Mouse (Mus musculus): Measurements from ENCODE around the gene Tnfrsf13c.

Tnfrsf13c gene

DNA sequence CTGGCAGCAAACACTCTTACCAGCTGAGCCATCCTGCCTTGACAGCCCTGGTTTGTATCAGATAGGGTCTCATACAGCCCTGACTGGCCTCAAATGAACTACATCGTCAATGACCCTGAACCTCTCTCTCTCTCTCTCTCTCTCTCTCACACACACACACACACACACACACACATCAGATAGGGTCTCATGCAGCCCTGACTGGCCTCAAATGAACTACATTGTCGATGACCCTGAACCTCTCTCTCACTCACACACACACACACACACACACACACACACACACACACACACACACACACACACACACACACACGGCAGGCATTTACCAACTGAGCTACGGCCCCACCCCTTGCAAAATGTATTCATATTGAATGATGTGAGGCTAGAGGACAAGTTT lies 6.9 kb upstream of the Tnfrsf13c start:
- no peak for ATAC-seq (ENCODE audit: insufficient number of reproducible peaks, low FRiP score, low TSS enrichment)

DNA sequence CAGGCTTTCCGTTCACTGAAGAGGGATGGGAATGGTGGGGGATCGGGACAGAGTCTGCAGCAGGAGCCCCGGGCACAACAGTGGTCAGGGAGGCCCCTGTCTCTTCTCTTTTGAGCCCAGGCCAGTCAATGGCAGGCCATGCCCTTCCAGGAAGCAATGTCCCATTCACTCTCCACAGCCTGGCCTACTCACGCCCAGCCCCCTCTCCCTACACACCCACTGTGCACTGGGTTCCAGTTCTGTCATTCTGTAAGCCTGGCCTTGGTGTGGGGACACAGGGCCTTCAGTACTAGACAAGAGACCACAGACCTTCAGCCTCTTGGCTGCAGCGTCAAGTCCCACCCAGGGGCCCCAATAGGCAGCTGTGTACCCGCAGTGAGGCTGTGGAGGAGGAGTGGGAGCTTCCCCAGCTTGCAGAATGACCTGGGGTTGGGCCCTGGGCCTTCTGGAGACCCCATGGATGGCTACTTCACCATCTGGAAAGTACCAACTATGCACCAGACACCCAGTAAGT lies 6.0 kb upstream of the Tnfrsf13c start:
- ATAC-seq (ENCODE audit: insufficient number of reproducible peaks, low FRiP score, low TSS enrichment), result no peak

GRCm38 (mm10) chr15:82229542-82230045 lies 5.4 kb upstream of the Tnfrsf13c start:
- no peak for ATAC-seq (ENCODE audit: insufficient number of reproducible peaks, low FRiP score, low TSS enrichment)

DNA sequence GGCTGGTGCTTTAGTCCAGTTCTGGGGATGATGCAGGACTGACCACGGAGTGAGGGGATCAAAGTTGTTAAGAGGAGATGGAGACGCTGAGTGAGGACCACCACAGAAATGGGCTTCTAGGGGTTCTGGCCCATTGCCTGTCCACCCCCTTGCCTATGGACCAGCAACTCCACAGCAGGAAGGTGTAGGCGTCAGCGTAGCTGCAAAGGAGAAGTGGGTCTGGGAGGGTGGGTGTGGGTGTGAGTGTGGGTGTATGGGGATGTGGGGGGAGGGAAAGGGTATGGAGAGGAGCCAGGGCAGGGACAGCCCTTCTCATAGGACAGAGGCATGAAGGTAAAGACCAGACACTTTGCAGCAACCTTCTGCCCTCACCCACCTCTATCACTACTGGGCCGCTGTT lies 1.6 kb upstream of the Tnfrsf13c start:
- ATAC-seq (ENCODE audit: insufficient number of reproducible peaks, low FRiP score, low TSS enrichment), result no peak

DNA sequence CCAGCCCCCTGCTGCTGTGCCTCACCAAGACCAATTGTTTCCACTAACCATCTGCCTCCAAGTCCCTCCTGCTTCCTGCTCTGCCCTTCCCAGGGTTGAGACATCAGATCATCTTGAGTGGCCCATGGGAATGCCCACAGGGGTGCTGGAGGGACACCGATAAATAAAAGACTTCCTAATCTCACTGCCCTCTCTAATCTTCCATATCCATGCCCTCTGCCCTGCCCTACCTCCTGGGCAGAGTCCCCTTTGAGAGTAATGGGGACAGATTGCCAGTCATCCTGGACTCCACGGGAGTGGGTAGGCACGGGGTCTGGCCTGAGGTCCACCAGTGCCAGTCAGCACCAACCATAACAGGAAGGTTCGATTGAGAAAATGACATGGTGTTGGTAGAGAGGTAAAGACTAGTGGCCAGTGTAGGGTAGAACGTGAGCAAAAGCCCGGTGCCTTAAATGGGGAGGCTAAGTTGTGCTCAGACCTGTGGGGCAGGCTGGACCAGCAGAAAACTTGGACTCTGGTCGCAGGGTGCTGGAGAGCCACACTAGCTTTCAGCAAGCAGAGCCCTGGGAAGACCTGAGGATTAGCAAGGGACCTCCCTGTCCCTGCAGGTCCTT lies 540 bp upstream of the Tnfrsf13c start:
- ATAC-seq (ENCODE audit: insufficient number of reproducible peaks, low FRiP score, low TSS enrichment), result no peak

DNA sequence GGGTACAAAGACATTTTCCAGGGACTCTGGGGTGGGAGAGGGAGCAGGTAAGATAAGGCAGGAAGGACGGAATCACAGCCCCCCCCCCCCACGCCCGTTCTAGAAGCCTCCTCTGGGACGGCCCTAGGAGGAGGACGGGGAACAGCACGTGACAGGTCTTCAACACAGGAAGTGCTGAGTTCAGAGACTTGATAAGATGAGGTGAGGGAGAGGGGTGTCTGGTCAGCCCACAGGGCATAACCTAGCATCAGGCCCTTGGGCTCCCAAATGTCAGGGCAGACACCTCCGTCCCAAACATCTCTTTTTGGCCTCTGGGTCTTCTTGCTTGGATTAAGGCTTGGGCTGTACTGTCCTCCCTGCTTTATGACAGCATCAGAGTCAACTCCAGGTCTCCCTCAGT lies 918 bp downstream of the Tnfrsf13c start:
- ATAC-seq (ENCODE audit: insufficient number of reproducible peaks, low FRiP score, low TSS enrichment), result no peak

GRCm38 (mm10) chr15:82221104-82221860 lies 2.9 kb downstream of the Tnfrsf13c start:
- no peak for ATAC-seq (ENCODE audit: insufficient number of reproducible peaks, low FRiP score, low TSS enrichment)

DNA sequence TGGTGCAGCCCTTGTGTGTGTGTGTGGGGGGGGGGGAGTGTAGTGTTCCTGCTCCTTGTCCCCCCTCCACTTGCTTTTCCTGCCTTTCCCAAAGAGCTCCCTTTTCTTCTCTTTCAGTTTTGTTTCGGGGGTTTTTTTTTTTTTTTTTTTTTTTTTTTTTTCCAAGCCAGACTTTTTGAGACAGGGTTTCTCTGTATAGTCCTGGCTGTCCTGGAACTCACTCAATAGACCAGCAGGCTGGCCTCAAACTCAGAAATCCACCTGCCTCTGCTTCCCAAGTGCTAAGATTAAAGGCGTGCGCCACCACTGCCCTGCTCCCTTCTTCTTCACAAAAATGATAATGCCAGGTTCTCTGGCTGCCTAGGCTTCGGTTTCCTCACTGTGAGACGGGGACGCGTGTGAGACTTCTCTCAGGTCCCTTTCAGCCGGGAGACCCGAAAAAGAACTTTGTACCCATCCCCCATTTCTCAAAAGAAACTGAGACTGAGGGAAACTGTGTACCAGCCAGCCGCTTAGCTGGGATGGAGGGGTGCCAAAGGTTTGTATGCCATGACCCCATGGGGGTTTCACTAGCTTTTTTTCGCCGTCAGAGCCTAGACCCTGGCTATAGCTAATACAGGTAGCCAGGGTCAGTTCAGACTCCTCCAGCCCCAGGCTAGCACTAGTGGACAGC lies 4.0 kb downstream of the Tnfrsf13c start:
- no peak for ATAC-seq (ENCODE audit: insufficient number of reproducible peaks, low FRiP score, low TSS enrichment)

DNA sequence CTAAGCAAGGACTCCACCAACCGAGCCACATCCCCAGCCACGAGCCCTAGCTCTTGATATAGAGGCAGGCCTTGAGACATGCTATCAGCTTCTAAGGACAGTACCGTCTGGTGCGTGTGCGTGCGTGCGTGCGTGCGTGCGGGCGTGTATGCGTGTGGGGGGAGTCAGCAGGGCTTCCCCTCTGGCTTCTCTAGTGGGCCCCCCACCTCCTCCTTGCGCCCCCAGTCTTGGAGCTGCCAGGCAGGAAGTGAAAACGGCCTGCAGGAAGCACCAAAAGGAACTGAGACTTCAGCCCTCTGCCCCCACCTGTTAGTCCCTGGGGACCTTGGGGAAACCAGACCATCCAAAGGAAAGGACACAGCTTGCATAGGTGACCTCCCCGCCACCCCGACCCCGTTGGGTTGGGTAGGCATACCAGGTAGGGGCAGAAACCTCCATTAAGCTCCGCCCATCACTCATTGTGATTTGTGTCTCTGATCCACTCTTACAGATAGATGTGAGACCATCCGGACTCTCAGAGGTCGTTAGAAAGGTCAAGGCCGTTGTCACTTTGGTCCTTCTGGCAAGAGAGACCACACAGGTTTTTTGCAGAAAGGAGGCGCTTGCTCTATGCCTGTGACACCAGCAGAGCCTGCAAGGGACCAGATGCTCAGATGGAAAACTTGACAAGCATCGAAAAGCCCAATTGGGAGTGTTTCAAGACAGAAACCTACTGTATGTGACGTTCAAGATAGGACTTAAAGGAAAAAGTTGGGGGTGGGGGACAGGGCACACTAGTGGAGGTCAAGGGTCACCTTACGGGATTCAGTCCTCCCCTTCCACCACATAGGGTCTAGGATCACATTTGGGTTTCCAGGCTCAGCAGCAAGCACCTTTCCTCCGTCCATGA lies 5.1 kb downstream of the Tnfrsf13c start:
- no peak for ATAC-seq (ENCODE audit: insufficient number of reproducible peaks, low FRiP score, low TSS enrichment)

DNA sequence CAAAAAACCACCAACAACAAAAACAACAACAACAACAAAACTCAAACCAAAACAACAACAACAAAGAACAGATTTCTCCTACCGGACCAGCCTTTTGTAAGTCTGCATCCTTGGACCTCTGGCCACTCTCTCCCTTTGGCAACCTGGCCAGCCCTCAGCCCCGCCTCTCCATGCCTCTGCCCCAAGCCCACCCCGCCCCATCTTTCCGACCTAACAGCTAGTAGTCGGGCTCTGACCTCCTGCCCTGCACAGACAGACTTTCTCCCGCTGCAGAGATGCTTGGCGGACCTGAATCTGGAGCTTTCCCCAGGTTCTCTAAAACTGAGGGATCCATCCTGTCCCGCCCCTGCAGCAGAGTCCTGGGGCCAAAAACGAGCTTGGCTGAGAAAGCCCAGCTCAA lies 6.2 kb downstream of the Tnfrsf13c start:
- ATAC-seq (ENCODE audit: insufficient number of reproducible peaks, low FRiP score, low TSS enrichment), result no peak

DNA sequence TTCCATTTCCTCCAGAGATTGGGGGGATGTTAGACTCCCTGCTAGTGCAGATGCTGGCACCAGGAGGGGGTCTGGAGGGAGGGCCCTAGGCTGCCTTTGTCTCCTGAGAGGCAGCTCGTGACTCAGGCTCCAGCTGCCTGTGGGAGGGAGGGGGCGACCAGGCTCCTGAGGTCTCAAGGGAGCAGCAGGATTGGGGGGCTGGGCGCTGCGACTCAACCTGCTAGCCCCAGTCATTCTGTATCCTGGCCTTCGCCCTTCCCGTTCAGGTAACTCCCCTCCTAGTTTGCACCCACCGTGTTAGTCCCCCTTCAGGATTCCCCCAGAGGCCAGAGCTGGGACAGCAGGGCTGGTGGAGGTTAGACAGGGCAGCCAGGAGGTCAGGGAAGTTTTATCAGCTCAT lies 7.1 kb downstream of the Tnfrsf13c start:
- no peak for ATAC-seq (ENCODE audit: insufficient number of reproducible peaks, low FRiP score, low TSS enrichment)

DNA sequence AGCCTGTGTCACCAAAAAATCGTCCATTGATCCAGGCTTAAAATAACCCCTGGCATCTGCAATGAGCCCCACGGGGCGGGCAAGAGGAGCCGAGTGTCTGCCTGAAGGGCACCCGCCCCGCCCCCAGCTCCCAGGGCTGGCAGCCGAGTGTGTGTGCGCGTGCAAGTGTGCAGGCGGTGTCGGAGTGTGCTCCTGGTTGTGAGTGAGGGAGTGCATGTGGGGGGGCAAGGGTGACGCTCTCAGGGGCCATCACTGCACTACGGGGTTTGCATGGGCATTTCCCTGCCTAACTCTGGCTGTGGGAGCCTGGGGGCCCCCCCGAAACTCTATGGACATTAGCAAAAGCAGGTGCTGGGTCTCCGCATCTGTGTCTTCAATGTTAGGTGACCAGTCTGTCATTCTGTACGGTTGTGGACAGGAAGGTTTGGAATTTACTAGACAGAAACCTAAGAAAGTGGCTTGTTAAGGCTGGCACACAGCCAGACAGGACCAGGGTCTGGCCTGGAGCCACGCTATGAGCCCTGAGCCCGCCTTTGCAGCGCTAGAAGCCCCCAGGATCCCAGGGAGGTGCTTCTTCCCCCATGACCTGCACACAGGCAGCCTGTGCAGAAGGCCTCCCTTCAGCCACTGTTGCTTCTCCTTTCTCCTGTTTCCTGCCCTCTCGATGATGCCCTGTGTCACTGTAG lies 7.9 kb downstream of the Tnfrsf13c start:
- ATAC-seq (ENCODE audit: insufficient number of reproducible peaks, low FRiP score, low TSS enrichment), result no peak

GRCm38 (mm10) chr15:82215332-82216046 lies 8.7 kb downstream of the Tnfrsf13c start:
- 0 out of 2 replicates have a peak, but pooled peaks have one; percentile 11 for ATAC-seq (ENCODE audit: insufficient number of reproducible peaks, low FRiP score, low TSS enrichment)

- no peak for ATAC-seq (ENCODE audit: insufficient number of reproducible peaks, low FRiP score, low TSS enrichment)
These were observed 10.9 kb downstream of the Tnfrsf13c start for GRCm38 (mm10) chr15:82213222-82213621.

DNA sequence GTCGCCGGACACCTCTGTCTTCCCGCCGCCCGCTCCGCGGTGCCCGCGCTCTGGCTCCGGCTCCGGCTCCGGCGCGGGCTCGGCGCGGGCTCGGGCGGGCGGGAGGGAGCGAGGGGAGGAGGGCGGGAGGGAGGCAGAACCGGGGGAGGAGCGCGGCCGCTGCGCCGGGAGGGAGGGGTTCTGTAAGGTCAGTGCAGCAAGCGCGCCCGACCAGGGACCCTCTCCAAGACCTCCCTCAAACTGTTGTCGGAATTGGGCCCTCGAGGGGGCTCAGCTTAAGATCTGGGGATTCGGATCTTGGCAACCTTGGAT lies 11.5 kb downstream of the Tnfrsf13c start, which contains the start of gene Shisa8:
Gene Shisa8 (minus strand): TSS at position 64 of the 312 bp plus-strand sequence.
- ATAC-seq (ENCODE audit: insufficient number of reproducible peaks, low FRiP score, low TSS enrichment), result 0 out of 2 replicates have a peak, but pooled peaks have one; percentile 9

DNA sequence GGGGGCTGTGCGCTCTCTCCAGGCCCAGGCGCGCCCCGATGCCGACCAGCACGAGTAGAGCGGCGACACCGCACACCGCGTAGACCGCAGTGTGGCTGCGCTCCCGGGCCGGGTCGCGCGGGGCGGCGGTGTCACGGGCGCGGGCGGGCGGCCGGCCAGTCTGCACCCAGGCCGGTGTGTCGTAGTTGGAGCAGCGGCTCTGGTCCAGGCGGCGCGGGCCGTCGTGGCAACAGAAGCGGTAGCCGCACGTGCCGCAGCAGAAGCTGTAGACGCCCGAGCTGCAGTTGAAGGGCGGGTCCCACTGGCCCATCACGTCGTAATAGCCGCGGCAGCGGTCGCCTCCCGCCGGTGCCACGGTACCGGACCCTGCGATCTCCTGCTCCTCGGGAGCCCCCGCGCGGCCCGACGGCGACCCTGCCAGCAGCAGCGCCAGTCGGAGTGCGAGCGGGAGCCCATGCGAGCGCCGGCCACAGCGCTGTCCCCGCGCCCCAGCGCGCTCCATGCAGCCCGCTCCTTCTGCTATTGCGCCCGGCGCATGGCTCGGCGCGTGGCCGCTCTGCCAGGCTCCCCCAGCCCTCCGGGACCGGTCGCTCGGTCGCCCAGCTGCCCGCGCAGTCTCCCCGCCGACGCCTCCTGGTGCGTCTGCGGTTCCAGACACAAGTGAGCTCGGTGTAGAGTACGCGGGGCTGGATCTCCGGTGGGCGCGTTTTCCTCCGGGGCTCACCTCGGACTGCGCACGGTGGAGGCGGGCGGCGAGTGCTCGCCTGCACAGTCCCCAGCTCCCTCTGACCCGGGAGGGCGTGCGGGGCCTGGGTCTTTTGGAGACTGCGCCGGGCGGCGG lies 12.0 kb downstream of the Tnfrsf13c start:
- peak; percentile 37; the same call in 1 of the 2 replicates for ATAC-seq (ENCODE audit: insufficient number of reproducible peaks, low FRiP score, low TSS enrichment)

DNA sequence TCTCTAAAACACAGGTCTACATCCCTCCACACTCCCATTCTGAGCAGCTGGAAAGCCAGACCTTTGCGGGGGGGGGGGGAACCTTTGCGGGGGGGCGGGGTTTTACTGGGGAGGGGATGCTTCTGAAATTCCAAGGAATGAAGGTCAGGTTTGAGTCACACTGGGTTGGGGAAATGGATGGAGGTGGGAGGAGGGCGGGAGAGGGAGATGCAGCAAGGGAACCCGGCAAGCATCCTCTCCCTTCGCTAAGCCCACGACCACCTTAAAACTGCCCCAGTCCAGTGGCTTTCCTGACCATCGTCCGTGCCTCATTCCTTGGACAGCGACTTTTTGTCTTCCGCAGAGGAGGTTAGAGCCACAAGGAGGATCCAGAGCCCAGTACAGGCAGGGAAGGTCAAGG lies 12.9 kb downstream of the Tnfrsf13c start:
- ATAC-seq (ENCODE audit: insufficient number of reproducible peaks, low FRiP score, low TSS enrichment), result no peak

DNA sequence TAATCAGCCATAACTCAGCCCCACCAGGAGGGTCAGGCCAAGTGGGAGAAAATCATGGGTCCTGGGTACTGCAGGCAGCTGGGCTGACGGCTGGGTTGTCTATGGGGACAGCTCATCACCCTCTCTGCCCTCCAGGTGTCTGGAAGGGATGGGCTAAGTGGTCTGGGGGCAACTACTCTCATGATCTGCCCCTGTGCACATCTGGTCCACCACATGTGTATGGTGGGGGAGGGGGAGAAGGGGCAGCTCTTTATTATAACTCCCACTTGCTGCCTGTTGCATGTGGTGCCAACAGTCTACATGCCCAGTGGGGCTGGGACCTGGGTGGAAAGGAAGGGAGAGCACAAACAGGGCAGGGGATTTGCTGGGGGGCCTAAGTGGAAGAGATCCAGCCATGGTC lies 13.4 kb downstream of the Tnfrsf13c start:
- ATAC-seq (ENCODE audit: insufficient number of reproducible peaks, low FRiP score, low TSS enrichment), result no peak

Measured in cerebellum, adult (tissue).